Mouse (Mus musculus): ENCODE results near the gene Pak1ip1.

Gene Pak1ip1

GRCm38 (mm10) chr13:41002001-41002400 lies 1.2 kb downstream of the Pak1ip1 start:
- no peak for DNase-seq (ENCODE audit: low read depth in 1 of 2, low spot score in 2 of 2)

GRCm38 (mm10) chr13:41006244-41006643 lies 5.4 kb downstream of the Pak1ip1 start:
- no peak for DNase-seq (ENCODE audit: low read depth in 1 of 2, low spot score in 2 of 2)

GRCm38 (mm10) chr13:41008271-41008670 lies 7.4 kb downstream of the Pak1ip1 start:
- DNase-seq (ENCODE audit: low read depth in 1 of 2, low spot score in 2 of 2) = no peak

GRCm38 (mm10) chr13:41008946-41009345 lies 8.1 kb downstream of the Pak1ip1 start:
- no peak for DNase-seq (ENCODE audit: low read depth in 1 of 2, low spot score in 2 of 2)

GRCm38 (mm10) chr13:41015829-41016634 lies 15.2 kb downstream of the Pak1ip1 start, which contains the start of gene Tmem14c:
TSS of gene Tmem14c (plus strand) at chr13:41016292.
- peak; percentile 79 to 87 for DNase-seq (ENCODE audit: low read depth in 1 of 2, low spot score in 2 of 2)

DNA sequence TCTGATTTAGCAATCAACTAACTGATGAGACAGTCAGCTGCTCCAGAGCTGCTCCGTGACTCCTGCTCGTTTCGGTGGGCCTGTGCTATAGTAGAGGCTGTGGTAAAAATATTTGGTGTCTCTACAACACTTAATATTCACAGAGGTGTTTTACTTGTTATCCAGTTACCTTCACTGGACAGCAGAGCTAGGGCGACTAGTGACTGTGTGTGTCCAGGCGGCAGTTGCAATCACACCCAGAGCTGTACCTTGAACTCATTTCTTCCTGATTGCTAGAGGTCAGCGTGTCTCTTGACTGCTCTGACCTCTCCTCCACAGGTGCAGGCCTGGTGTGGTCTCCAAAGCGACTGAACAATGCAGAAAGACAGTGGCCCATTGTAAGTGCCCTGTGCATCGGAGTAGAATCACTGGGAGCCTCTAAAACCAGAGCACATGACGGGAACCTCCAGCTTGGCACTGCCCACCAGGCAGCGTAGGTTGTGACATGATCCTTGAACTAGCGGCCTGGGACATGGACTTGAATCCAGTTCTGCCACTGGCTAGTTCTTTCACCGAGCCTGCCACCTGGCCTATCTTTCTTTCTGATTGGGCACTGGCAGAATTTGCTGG lies 16.1 kb downstream of the Pak1ip1 start:
- DNase-seq (ENCODE audit: low read depth in 1 of 2, low spot score in 2 of 2) = no peak

- no peak for DNase-seq (ENCODE audit: low read depth in 1 of 2, low spot score in 2 of 2)
Measured at GRCm38 (mm10) chr13:41017832-41018231, 17.0 kb downstream of the Pak1ip1 start.

GRCm38 (mm10) chr13:41018236-41018635 lies 17.4 kb downstream of the Pak1ip1 start:
- no peak for DNase-seq (ENCODE audit: low read depth in 1 of 2, low spot score in 2 of 2)

- DNase-seq (ENCODE audit: low read depth in 1 of 2, low spot score in 2 of 2) = peak in 1 of 2 experiments; percentile 34
Measured at GRCm38 (mm10) chr13:41018756-41019591, 18.2 kb downstream of the Pak1ip1 start.

- no peak for DNase-seq (ENCODE audit: low read depth in 1 of 2, low spot score in 2 of 2)
Measured at GRCm38 (mm10) chr13:41020494-41020893, 19.7 kb downstream of the Pak1ip1 start.

GRCm38 (mm10) chr13:41021607-41022006 lies 20.8 kb downstream of the Pak1ip1 start:
- no peak for DNase-seq (ENCODE audit: low read depth in 1 of 2, low spot score in 2 of 2)

GRCm38 (mm10) chr13:41022099-41022498 lies 21.3 kb downstream of the Pak1ip1 start:
- DNase-seq (ENCODE audit: low read depth in 1 of 2, low spot score in 2 of 2) = no peak

- DNase-seq (ENCODE audit: low read depth in 1 of 2, low spot score in 2 of 2) = no peak
Measured at GRCm38 (mm10) chr13:41030098-41030497, 29.3 kb downstream of the Pak1ip1 start.

DNA sequence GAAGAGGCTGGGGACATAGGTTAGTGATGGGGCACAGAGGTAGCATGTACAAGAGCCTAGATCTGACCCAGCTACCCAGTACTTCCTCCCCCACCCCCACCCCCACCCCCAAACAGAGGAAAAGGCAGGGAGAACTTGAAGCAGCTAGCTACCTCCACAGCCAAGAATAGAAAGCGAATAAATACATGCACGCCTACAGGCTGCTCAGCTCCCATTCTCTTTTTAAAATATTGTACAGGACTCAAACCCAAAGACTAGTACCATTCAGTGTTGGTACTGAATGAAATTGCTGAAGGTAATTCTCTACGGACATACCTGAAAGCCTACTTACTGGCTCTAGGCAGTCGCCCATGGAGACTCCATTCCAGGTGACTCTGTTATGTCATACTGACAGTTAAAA lies 41.7 kb downstream of the Pak1ip1 start:
- DNase-seq (ENCODE audit: low read depth in 1 of 2, low spot score in 2 of 2) = no peak

GRCm38 (mm10) chr13:41045901-41046300 lies 45.1 kb downstream of the Pak1ip1 start:
- DNase-seq (ENCODE audit: low read depth in 1 of 2, low spot score in 2 of 2) = no peak

DNA sequence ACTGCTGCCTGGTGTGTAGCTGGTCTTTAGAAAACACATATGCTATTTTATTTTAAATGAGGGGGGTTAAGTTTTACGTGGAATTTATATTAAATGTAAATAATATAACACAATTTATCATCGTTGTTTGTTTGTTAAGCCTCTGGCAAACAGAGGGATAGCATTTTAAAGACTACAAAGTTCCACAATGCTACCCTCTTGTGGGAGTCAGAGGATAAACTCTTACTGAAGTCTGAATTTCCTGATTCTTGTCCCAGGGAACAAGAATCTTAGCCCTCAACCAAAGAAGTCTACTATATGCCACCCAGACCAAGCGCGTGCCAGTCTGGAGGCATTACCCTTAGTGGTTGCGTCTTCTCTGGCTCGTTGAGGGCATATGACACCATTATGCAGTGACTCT lies 46.5 kb downstream of the Pak1ip1 start:
- DNase-seq (ENCODE audit: low read depth in 1 of 2, low spot score in 2 of 2) = no peak

DNA sequence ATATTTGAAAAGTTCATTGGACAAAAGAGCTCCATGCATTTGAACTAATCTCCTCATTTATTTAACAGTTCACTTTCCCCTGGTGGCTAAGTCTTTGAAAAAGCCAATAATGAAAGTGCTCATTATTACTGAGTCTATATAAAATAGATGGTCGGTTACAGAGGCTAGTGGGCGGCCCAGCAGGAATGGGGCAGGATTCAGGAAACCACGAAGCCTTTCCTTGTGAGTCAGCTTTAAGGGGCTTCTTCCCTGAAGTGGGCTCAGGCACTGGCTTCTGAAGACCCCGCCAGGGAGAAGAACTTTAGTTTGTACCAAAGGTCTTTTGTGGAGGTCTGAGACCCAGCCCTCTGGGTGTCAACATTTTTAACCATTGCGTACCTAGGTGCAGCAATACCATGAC lies 51.1 kb downstream of the Pak1ip1 start:
- DNase-seq (ENCODE audit: low read depth in 1 of 2, low spot score in 2 of 2) = no peak

Measured in monocyte, adult 2 months (primary cell).